Mouse (Mus musculus) small intestine, adult 2 months (tissue): Measurements from ENCODE around the gene Ovol3. TPM values are rescaled to one million over a fixed set of nuclear protein-coding genes. Genes with fewer than 3 reads are reported as not detected.
A peak's percentile ranks its signal among the peaks of the same experiment; 100 is the strongest.

Experiments
- H3K27ac ChIP-seq: fragments of 200-500 bp; 2 replicates; pipeline ENCODE4 v1.5.1; 2012; ENCODE audit warnings: low read depth, low read length, control low read depth, inconsistent platforms; ENCODE audit not compliant: insufficient read depth
- H3K27me3 ChIP-seq: fragments of 200-500 bp; 2 replicates; pipeline ENCODE4 v1.6.1; 2012; ENCODE audit warnings: mild to moderate bottlenecking, moderate library complexity, low read length, inconsistent platforms; ENCODE audit not compliant: control insufficient read depth, insufficient read depth
- H3K36me3 ChIP-seq: fragments of 200-500 bp; 2 replicates; pipeline ENCODE4 v1.6.1; 2012; ENCODE audit warnings: mild to moderate bottlenecking, low read length, control low read depth, inconsistent platforms; ENCODE audit not compliant: control insufficient read depth, insufficient read depth
- H3K4me1 ChIP-seq: fragments of 200-500 bp; 2 replicates; pipeline ENCODE4 v1.6.1; 2012; ENCODE audit warnings: low read length, inconsistent platforms, mixed read lengths; ENCODE audit not compliant: control insufficient read depth, insufficient read depth, insufficient read length
- H3K4me3 ChIP-seq: fragments of 200-500 bp; 2 replicates; pipeline ENCODE4 v1.5.1; 2012; ENCODE audit warnings: low read depth, mild to moderate bottlenecking, control low read depth, inconsistent platforms, low read length, moderate library complexity
- CTCF ChIP-seq: fragments of 200-500 bp; IDR thresholded peaks from 2 replicates; pipeline ENCODE4 v1.5.1; 2012; ENCODE audit warnings: low read depth, mild to moderate bottlenecking, control low read depth, inconsistent platforms, low read length, moderate library complexity, mixed read lengths; ENCODE audit not compliant: insufficient replicate concordance, insufficient read length; ENCODE audit errors: extremely low read depth
- POLR2A ChIP-seq: fragments of 200-500 bp; IDR thresholded peaks from 2 replicates; pipeline ENCODE4 v1.6.1; 2012; ENCODE audit warnings: low read depth, mild to moderate bottlenecking, control low read depth, inconsistent platforms, low read length, moderate library complexity
- WGBS: fragments of 180-500 bp; shearing (Covaris S2); methylation state at CpG from one replicate; pipeline ENCODE4 v1.1.7; 2018; 5-methylcytosine and 5-hydroxymethylcytosine counted together
- polyA plus RNA-seq: library from polyadenylated mRNA; depleted of rRNA; stranded (reverse); fragments of >200 nt; gene quantifications from 2 replicates; pipeline ENCODE4 v1.2.3, GENCODE M21; 2012

Gene Ovol3
- polyA plus RNA-seq, 1 experiment = not detected

- Histone ChIP-seq H3K27ac (no peak overlapping the region), H3K36me3 (peaks cover 27% of the 10 kb centered on the region), H3K4me1 (peaks cover 2% of the 10 kb centered on the region; the same call in 1 of the 2 replicates), H3K4me3 (no peak overlapping the region), H3K27me3 (no peaks in the 10 kb centered on the region)
- 92% methylated on average over 5 of the region's 5 CpGs for WGBS
- TF ChIP-seq POLR2A (no peak), CTCF (no peak)
Observed at GRCm38 (mm10) chr7:30222205-30222604, 13.3 kb downstream of the Ovol3 start.

DNA sequence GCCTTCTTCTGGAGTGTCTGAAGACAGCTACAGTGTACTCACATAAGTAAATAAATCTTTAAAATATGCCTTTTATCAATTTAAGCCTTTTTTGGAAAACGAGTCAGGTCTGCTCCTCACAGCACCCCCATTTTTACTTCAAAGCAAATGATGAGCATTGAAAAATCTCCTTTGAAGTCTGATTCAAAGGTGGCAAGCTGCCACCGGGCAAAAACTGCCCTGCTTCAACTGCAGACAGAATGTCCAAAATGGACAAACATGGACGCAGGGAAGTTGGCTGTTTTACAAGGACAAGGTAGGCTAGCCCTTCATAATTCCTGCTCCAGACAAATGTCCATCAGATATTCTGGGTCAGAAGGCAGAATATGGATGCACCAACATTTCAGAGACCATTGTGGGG lies 14.1 kb downstream of the Ovol3 start:
- Histone ChIP-seq H3K4me3 (no peak overlapping the region), H3K27ac (no peak overlapping the region), H3K36me3 (peaks cover 23% of the 10 kb centered on the region), H3K27me3 (no peaks in the 10 kb centered on the region), H3K4me1 (peaks cover 4% of the 10 kb centered on the region)
- WGBS = 80% methylated on average over 3 of the region's 3 CpGs
- no peak for TF ChIP-seq POLR2A

- H3K4me3 ChIP-seq = peak overlapping the region; percentile 60
- H3K4me1 ChIP-seq = peaks cover 5% of the 10 kb centered on the region
- H3K27ac ChIP-seq = peak overlapping the region; percentile 58
Observed at GRCm38 (mm10) chr7:30220008-30220356, 15.5 kb downstream of the Ovol3 start.

DNA sequence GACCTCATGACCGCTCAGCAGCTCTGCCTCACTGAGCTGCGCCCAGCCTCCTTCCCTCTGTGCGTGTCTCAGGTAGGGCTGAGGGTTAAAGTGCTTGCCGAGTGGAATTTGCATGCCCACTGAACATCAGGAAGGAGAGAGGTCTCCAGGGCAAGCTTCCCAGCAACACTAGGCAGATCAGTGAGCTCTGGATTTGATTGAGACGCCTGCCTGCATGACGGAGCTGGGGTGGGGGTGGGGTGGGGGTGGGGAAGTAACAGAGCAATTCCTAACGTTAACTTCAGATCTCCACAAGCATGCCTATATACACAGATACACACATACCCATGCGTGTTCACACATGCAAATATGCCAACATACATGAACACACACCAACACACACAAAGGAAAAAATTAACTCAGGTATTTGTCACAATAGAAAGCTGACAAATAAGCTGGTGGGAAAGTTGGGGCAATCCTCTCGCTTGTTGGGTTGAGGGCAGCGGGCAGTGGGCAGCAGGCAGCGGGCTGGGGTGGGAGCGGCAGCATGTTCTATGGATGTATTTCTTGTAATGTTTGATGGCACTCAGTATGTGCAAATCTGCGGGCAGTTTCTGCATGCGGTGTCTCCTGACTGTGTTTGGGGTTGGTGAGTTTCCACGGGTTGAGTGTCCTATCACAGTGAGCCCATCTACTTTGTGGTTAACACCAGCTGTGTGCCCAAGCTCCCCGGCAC lies 16.1 kb downstream of the Ovol3 start:
- WGBS = 2% methylated on average over 16 of the region's 16 CpGs
- TF ChIP-seq POLR2A (0 out of 2 replicates have a peak, but pooled peaks have one; percentile 21), CTCF (no peak)
- peak overlapping the region; percentile 58 for H3K27ac ChIP-seq
- peak overlapping the region; percentile 60 for H3K4me3 ChIP-seq
- peaks cover 10% of the 10 kb centered on the region for H3K36me3 ChIP-seq
- no peaks in the 10 kb centered on the region for H3K27me3 ChIP-seq
- peaks cover 5% of the 10 kb centered on the region for H3K4me1 ChIP-seq

More at GRCm38 (mm10) chr7:30220008-30220356, 15.5 kb downstream of the Ovol3 start:
- H3K27me3 ChIP-seq = no peaks in the 10 kb centered on the region
- no peak for TF ChIP-seq CTCF
- no peak for TF ChIP-seq POLR2A
- H3K36me3 ChIP-seq = peaks cover 13% of the 10 kb centered on the region
- WGBS = 5% methylated on average over 11 of the region's 11 CpGs

GRCm38 (mm10) chr7:30217277-30217676 lies 18.2 kb downstream of the Ovol3 start:
- 78% methylated on average over 2 of the region's 2 CpGs for WGBS
- Histone ChIP-seq H3K4me1 (peaks cover 5% of the 10 kb centered on the region), H3K36me3 (no peaks in the 10 kb centered on the region), H3K4me3 (no peak overlapping the region), H3K27me3 (no peaks in the 10 kb centered on the region), H3K27ac (no peak overlapping the region)
- TF ChIP-seq POLR2A (no peak), CTCF (no peak)

- Histone ChIP-seq H3K36me3 (no peaks in the 10 kb centered on the region), H3K27me3 (no peaks in the 10 kb centered on the region), H3K27ac (no peak overlapping the region), H3K4me3 (no peak overlapping the region), H3K4me1 (peaks cover 5% of the 10 kb centered on the region)
- peak; percentile 85 for TF ChIP-seq CTCF
- TF ChIP-seq POLR2A = no peak; the same call in 1 of the 2 replicates
- under 1% methylated on average over 16 of the region's 16 CpGs for WGBS
Observed at GRCm38 (mm10) chr7:30216723-30217151, 18.8 kb downstream of the Ovol3 start.

DNA sequence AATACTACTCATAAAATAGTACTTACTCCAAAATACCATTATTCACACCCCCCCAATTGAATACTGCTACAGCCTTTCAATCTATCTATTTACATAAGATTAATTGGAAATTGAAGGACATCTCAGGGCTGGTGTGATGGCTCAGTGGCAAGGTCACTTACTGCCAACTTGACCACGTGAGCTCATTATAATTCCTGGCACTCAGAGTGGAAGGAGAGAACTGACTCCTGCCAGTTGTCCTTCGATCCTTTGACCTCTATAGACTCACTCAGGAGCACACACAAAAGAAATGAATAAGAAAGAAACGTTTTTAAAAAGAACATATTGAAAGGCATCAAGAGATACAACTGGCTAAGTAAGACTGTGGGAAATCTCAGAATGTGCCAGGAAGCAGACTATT lies 19.6 kb downstream of the Ovol3 start:
- Histone ChIP-seq H3K4me1 (peaks cover 5% of the 10 kb centered on the region), H3K27me3 (no peaks in the 10 kb centered on the region; the same call in 1 of the 2 replicates), H3K4me3 (no peak overlapping the region), H3K36me3 (no peaks in the 10 kb centered on the region), H3K27ac (no peak overlapping the region)
- WGBS = 86% methylated on average over 3 of the region's 3 CpGs
- TF ChIP-seq POLR2A = no peak
